Mouse (Mus musculus) CH12.LX (cell line): ENCODE data around the gene Cib1. TPM values are rescaled to one million over a fixed set of nuclear protein-coding genes. Genes with fewer than 3 reads are reported as not detected.

ENCODE experiments used
- DNase-seq: peaks from one replicate; pipeline ENCODE4 v3.0.0-alpha.2; 2013; ENCODE audit errors: extremely low read depth
- H3K27ac ChIP-seq: 2 replicates; pipeline ENCODE4 v1.5.1; 2012; ENCODE audit warnings: low read depth, mild to moderate bottlenecking, control low read depth, moderate library complexity; ENCODE audit not compliant: insufficient read depth
- H3K27me3 ChIP-seq: replicated peaks from 2 replicates; pipeline ENCODE3; 2012; ENCODE audit warnings: inconsistent platforms
- H3K36me3 ChIP-seq, 2 experiments: replicated peaks in 1 of 2; 2 replicates each; pipeline versions ENCODE3 to v1.6.1; 2012; ENCODE audit warnings: inconsistent platforms in 1 of 2, low read length in 1 of 2, mild to moderate bottlenecking in 1 of 2, mixed read lengths in 1 of 2, moderate library complexity in 1 of 2; ENCODE audit not compliant: control insufficient read depth in 1 of 2, insufficient read depth in 1 of 2
- H3K4me1 ChIP-seq, 2 experiments: 2 replicates each; pipeline ENCODE4 v1.6.1; 2012; ENCODE audit warnings: inconsistent platforms in 1 of 2, moderate library complexity in 1 of 2; ENCODE audit not compliant: insufficient read depth in 2 of 2, control insufficient read depth in 1 of 2
- H3K4me2 ChIP-seq: 2 replicates; pipeline ENCODE4 v1.6.1; 2012; ENCODE audit warnings: low read depth, mild to moderate bottlenecking, control low read depth; ENCODE audit not compliant: poor library complexity, insufficient read depth, severe bottlenecking
- H3K4me3 ChIP-seq, 3 experiments: fragments of 150-350 bp in 1 of 3; sonication (generic) in 1 of 3; replicated peaks in 1 of 3; 2 replicates each; pipeline versions ENCODE3 to v1.5.1; 2011 to 2012; ENCODE audit warnings: low read depth in 2 of 3, low read length in 2 of 3, mild to moderate bottlenecking in 2 of 3, moderate library complexity in 2 of 3, control low read depth in 1 of 3, improper control_type of control experiment in 1 of 3, inconsistent platforms in 1 of 3, mixed read lengths in 1 of 3; ENCODE audit not compliant: poor library complexity in 1 of 3
- H3K79me2 ChIP-seq: replicated peaks from 2 replicates; pipeline ENCODE4 v1.6.1; 2012; ENCODE audit warnings: mild to moderate bottlenecking, moderate library complexity; ENCODE audit not compliant: control insufficient read depth, poor library complexity, insufficient read depth, severe bottlenecking; ENCODE audit errors: extremely low read depth
- H3K9ac ChIP-seq: 2 replicates; pipeline ENCODE4 v1.6.1; 2012; ENCODE audit warnings: low read depth, mild to moderate bottlenecking, control low read depth, moderate library complexity; ENCODE audit not compliant: insufficient read depth
- H3K9me3 ChIP-seq: replicated peaks from 2 replicates; pipeline ENCODE3; 2012; ENCODE audit warnings: low read length, inconsistent platforms, mixed read lengths
- CHD1 ChIP-seq: IDR thresholded peaks from 2 replicates; pipeline ENCODE4 v1.6.1; 2012; ENCODE audit warnings: low read depth, low read length, improper control_type of control experiment, inconsistent platforms
- CHD2 ChIP-seq: IDR thresholded peaks from 2 replicates; pipeline ENCODE4 v1.6.1; 2011; ENCODE audit warnings: low read length, improper control_type of control experiment
- CTCF ChIP-seq, 2 experiments: IDR thresholded peaks in 1 of 2; conservative IDR thresholded peaks in 1 of 2; 2 replicates each; pipeline ENCODE4 v1.5.1; 2011 to 2012; ENCODE audit warnings: low read depth in 2 of 2, low read length in 2 of 2, improper control_type of control experiment in 1 of 2, inconsistent platforms in 1 of 2, mild to moderate bottlenecking in 1 of 2, moderate library complexity in 1 of 2
- E2F4 ChIP-seq: IDR thresholded peaks from 2 replicates; pipeline ENCODE4 v1.6.1; 2011; ENCODE audit warnings: low read depth, low read length, improper control_type of control experiment; ENCODE audit not compliant: insufficient replicate concordance
- ETS1 ChIP-seq: conservative IDR thresholded peaks from 2 replicates; pipeline ENCODE4 v1.6.1; 2012; ENCODE audit warnings: low read depth, mild to moderate bottlenecking, inconsistent platforms, low read length, improper control_type of control experiment, moderate library complexity
- GABPA ChIP-seq: IDR thresholded peaks from 2 replicates; pipeline ENCODE4 v1.6.1; 2012; ENCODE audit warnings: low read depth, low read length, improper control_type of control experiment, inconsistent platforms; ENCODE audit not compliant: insufficient replicate concordance
- IRF4 ChIP-seq: IDR thresholded peaks from 2 replicates; pipeline ENCODE4 v1.6.1; 2014; ENCODE audit warnings: low read depth, mild to moderate bottlenecking, inconsistent platforms, low read length, improper control_type of control experiment
- JUND ChIP-seq: conservative IDR thresholded peaks from 2 replicates; pipeline ENCODE4 v1.6.1; 2011; ENCODE audit warnings: low read depth, low read length, improper control_type of control experiment
- KAT2A ChIP-seq: IDR thresholded peaks from 2 replicates; pipeline ENCODE4 v1.6.1; 2012; ENCODE audit warnings: low read length, improper control_type of control experiment, inconsistent platforms; ENCODE audit not compliant: insufficient replicate concordance
- MAZ ChIP-seq: IDR thresholded peaks from 2 replicates; pipeline ENCODE4 v1.6.1; 2012; ENCODE audit warnings: low read depth, mild to moderate bottlenecking, inconsistent platforms, low read length, improper control_type of control experiment, moderate library complexity
- MEF2A ChIP-seq: IDR thresholded peaks from 2 replicates; pipeline ENCODE4 v1.6.1; 2014; ENCODE audit warnings: low read depth, mild to moderate bottlenecking, inconsistent platforms, low read length, improper control_type of control experiment, borderline replicate concordance
- MXI1 ChIP-seq: IDR thresholded peaks from 2 replicates; pipeline ENCODE4 v1.6.1; 2011; ENCODE audit warnings: mild to moderate bottlenecking, low read depth, low read length, improper control_type of control experiment
- MYC ChIP-seq: IDR thresholded peaks from 2 replicates; pipeline ENCODE4 v1.6.1; 2011; ENCODE audit warnings: low read depth, mild to moderate bottlenecking, improper control_type of control experiment, low read length
- NELFE ChIP-seq: IDR thresholded peaks from 2 replicates; pipeline ENCODE4 v1.6.1; 2011; ENCODE audit warnings: low read depth, low read length, improper control_type of control experiment
- NRF1 ChIP-seq: IDR thresholded peaks from 2 replicates; pipeline ENCODE4 v1.6.1; 2014; ENCODE audit warnings: low read depth, mild to moderate bottlenecking, inconsistent platforms, low read length, improper control_type of control experiment, moderate library complexity
- POLR2A ChIP-seq: IDR thresholded peaks from 2 replicates; pipeline ENCODE4 v1.6.1; 2011; ENCODE audit warnings: low read depth, mild to moderate bottlenecking, improper control_type of control experiment, low read length
- POLR2AphosphoS2 ChIP-seq: IDR thresholded peaks from 2 replicates; pipeline ENCODE4 v1.6.1; 2011; ENCODE audit warnings: low read depth, low read length, improper control_type of control experiment
- RAD21 ChIP-seq: IDR thresholded peaks from 2 replicates; pipeline ENCODE4 v1.6.1; 2011; ENCODE audit warnings: low read depth, mild to moderate bottlenecking, low read length, improper control_type of control experiment, moderate library complexity
- RCOR1 ChIP-seq: conservative IDR thresholded peaks from 2 replicates; pipeline ENCODE4 v1.6.1; 2012; ENCODE audit warnings: low read depth, mild to moderate bottlenecking, inconsistent platforms, low read length, improper control_type of control experiment
- TBP ChIP-seq: conservative IDR thresholded peaks from 2 replicates; pipeline ENCODE4 v1.6.1; 2011; ENCODE audit warnings: low read depth, low read length, improper control_type of control experiment
- UBTF ChIP-seq: IDR thresholded peaks from 2 replicates; pipeline ENCODE4 v1.6.1; 2012; ENCODE audit warnings: low read depth, mild to moderate bottlenecking, inconsistent platforms, low read length, improper control_type of control experiment, moderate library complexity
- USF1 ChIP-seq: IDR thresholded peaks from 2 replicates; pipeline ENCODE4 v1.6.1; 2014; ENCODE audit warnings: low read depth, mild to moderate bottlenecking, inconsistent platforms, low read length, improper control_type of control experiment
- USF2 ChIP-seq: conservative IDR thresholded peaks from 2 replicates; pipeline ENCODE4 v1.6.1; 2011; ENCODE audit warnings: low read depth, low read length, improper control_type of control experiment
- ZC3H11A ChIP-seq: IDR thresholded peaks from 2 replicates; pipeline ENCODE4 v1.6.1; 2012; ENCODE audit warnings: low read depth, mild to moderate bottlenecking, inconsistent platforms, low read length, improper control_type of control experiment
- ZMIZ1 ChIP-seq: IDR thresholded peaks from 2 replicates; pipeline ENCODE4 v1.6.1; 2012; ENCODE audit warnings: low read depth, mild to moderate bottlenecking, inconsistent platforms, low read length, improper control_type of control experiment
- dilution Hi-C: fragments of 300-500 bp; cut with MboI; formaldehyde crosslinking; loops from 2 replicates; pipeline ENCODE4 v1.14.3; 2020; ENCODE audit warnings: low sequenced_read_pairs; ENCODE audit not compliant: extremely low pct_unique_long_range_greater_than_20kb, extremely low pct_ligation_motif_present
- in situ Hi-C: fragments of 300-500 bp; cut with MboI; formaldehyde crosslinking; loops from 3 replicates; pipeline ENCODE4 v1.14.3; 2019; ENCODE audit warnings: low sequenced_read_pairs, low pct_ligation_motif_present, low pct_unique_long_range_greater_than_20kb, mixed read lengths
- polyA plus RNA-seq: library from polyadenylated mRNA; unstranded; fragments of >175 nt; gene quantifications from 2 replicates; pipeline ENCODE4 v1.2.1, GENCODE M21; 2012; ENCODE audit warnings: low read depth; ENCODE audit not compliant: insufficient read length
- total RNA-seq, 2 experiments: library from RNA; depleted of rRNA; stranded (reverse); fragments of 300-350 nt in 1 of 2; fragments of >200 nt in 1 of 2; gene quantifications; 2 replicates each; pipeline ENCODE4 v1.2.3; 2012 to 2014

Cib1 gene
- total and polyA plus RNA-seq, 3 experiments: 29.1 to 73.1 (median 48.1) TPM

- dilution Hi-C loops: no loop called here
- no peak for TF ChIP-seq POLR2AphosphoS2
- TF ChIP-seq RCOR1: no peak
- no peak for TF ChIP-seq NRF1
- TF ChIP-seq UBTF: peak; percentile 54
- no peak for TF ChIP-seq KAT2A
- TF ChIP-seq CHD2: no peak
- TF ChIP-seq USF1: no peak
- TF ChIP-seq MYC: no peak
- no peak for TF ChIP-seq NELFE
- TF ChIP-seq CHD1: no peak
- 0 out of 2 replicates have a peak, but pooled peaks have one; percentile 8 for TF ChIP-seq MXI1
- no peak for TF ChIP-seq JUND
- TF ChIP-seq E2F4: no peak
- TF ChIP-seq MEF2A: no peak
- no peak for TF ChIP-seq ZMIZ1
- 0 out of 2 replicates have a peak, but pooled peaks have one; percentile 18 for TF ChIP-seq TBP
- TF ChIP-seq ETS1: no peak
- no peak for TF ChIP-seq ZC3H11A
- no peak for TF ChIP-seq GABPA
- no peak; the same call in 1 of the 2 replicates for TF ChIP-seq IRF4
- TF ChIP-seq POLR2A: peak; percentile 37; the same call in 1 of the 2 replicates
- no peak for TF ChIP-seq USF2
- TF ChIP-seq RAD21: no peak
- TF ChIP-seq MAZ: no peak
- TF ChIP-seq CTCF (conservative IDR thresholded peaks at IDR 0.05 in 1 of 2, IDR thresholded peaks at IDR 0.05 in 1 of 2; ENCODE audit: low read depth in 2 of 2, low read length in 2 of 2): no peak
- in situ Hi-C loops: no loop called here
- Histone ChIP-seq H3K27ac (peak overlapping the region; percentile 90), H3K79me2 (peaks cover 52% of the 10 kb centered on the region), H3K9me3 (no peaks in the 10 kb centered on the region), H3K4me3 (peak overlapping the region in 1 of 3 experiments; percentile 21), H3K27me3 (no peaks in the 10 kb centered on the region), H3K36me3 (peaks cover 10% of the 10 kb centered on the region in 2 experiments), H3K4me2 (peak overlapping the region; percentile 66), H3K4me1 (peaks cover 61 to 95% of the 10 kb centered on the region in 2 experiments), H3K9ac (peak overlapping the region; percentile 78)
- DNase-seq: no peak
Measured at GRCm38 (mm10) chr7:80208738-80209430, 23.7 kb downstream of the Cib1 start.
